Mouse (Mus musculus): Measurements from ENCODE around the gene Neurod4. TPM values are rescaled to one million over a fixed set of nuclear protein-coding genes. Genes with fewer than 3 reads are reported as not detected.

The Neurod4 gene
- 1.6 and 2.4 TPM in 2 replicates for polyA plus RNA-seq (2012; rRNA removed)

DNA sequence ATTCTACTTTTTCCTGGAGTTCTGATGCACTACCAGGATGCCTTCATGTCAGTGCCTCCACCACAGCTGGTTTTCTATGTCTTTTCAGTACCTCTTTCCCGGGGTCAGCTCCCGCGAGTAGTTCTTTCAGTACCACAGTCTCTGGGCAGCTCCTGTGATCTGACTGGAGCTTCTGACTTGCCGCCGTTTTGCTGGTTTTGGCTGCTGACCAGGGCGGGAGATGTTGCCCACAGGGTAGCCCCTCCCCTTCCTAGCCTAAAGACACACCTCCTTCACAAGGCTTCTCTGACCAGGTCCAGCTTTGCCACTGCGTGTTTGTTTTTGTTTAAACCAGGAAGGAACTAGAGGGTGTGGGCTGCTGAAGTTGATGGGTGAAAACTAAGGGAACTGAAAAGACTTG lies at the start of gene Neurod4:
Neurod4 (minus strand) TSS at position 175 of the 400 bp plus-strand sequence.

GRCm38 (mm10) chr10:130322637-130323036 lies 42.6 kb upstream of the Neurod4 start, which contains the start of gene Tespa1:
Gene Tespa1 (plus strand): TSS chr10:130322870.

Other genes starting within 250 kb of the Neurod4 start
- not detected in 2 replicates for gene Olfr821, start 249.9 kb downstream of the Neurod4 start, polyA plus RNA-seq (2012; rRNA removed)
- not detected in 2 replicates for gene Olfr822, start 209.0 kb downstream of the Neurod4 start, polyA plus RNA-seq (2012; rRNA removed)
- not detected in 2 replicates for gene Olfr823, start 164.9 kb downstream of the Neurod4 start, polyA plus RNA-seq (2012; rRNA removed)
- not detected in 2 replicates for gene Olfr824, start 150.2 kb downstream of the Neurod4 start, polyA plus RNA-seq (2012; rRNA removed)
- gene Olfr825, start 113.5 kb downstream of the Neurod4 start, polyA plus RNA-seq (2012; rRNA removed): not detected in 2 replicates
- not detected in 2 replicates for gene Olfr826, start 96.1 kb downstream of the Neurod4 start, polyA plus RNA-seq (2012; rRNA removed)
- not detected in 2 replicates for gene Olfr827, start 65.8 kb downstream of the Neurod4 start, polyA plus RNA-seq (2012; rRNA removed)
- gene Tespa1, start 42.6 kb upstream of the Neurod4 start, polyA plus RNA-seq (2012; rRNA removed): 0.05 and 0.29 TPM in 2 replicates
- 0.01 and 0.02 TPM in 2 replicates for gene Vmn2r84, start 114.1 kb upstream of the Neurod4 start, polyA plus RNA-seq (2012; rRNA removed)
- gene Vmn2r85, start 149.5 kb upstream of the Neurod4 start, polyA plus RNA-seq (2012; rRNA removed): 0.04 TPM in 2 replicates
- gene Vmn2r86, start 175.8 kb upstream of the Neurod4 start, polyA plus RNA-seq (2012; rRNA removed): 0.04 and 0.06 TPM in 2 replicates
- gene Vmn2r87, start 217.2 kb upstream of the Neurod4 start, polyA plus RNA-seq (2012; rRNA removed): 0.36 and 0.41 TPM in 2 replicates